Mouse (Mus musculus): ENCODE measurements around the gene Rasl2-9. TPM values are rescaled to one million over a fixed set of nuclear protein-coding genes. Genes with fewer than 3 reads are reported as not detected.
"Not testable (repeated sequence)": the region's sequence is repeated elsewhere in the genome, so short reads cannot be mapped to it uniquely, and the experiment has no call there.

Rasl2-9 gene
- total and polyA plus RNA-seq, 2 experiments from 2014 or later: 1.1 to 6.5 TPM

- TF ChIP-seq CTCF (IDR thresholded peaks at IDR 0.05; ENCODE audit: low read depth) (no peak), EP300 (IDR thresholded peaks at IDR 0.05; ENCODE audit: low read depth) (no peak)
- H3K27me3 ChIP-seq (ENCODE audit: control insufficient read depth, insufficient read depth, low read length): no peaks in the 10 kb centered on the region
- peak overlapping the region; percentile 97 for H3K27ac ChIP-seq (ENCODE audit: low read depth)
- ATAC-seq (ENCODE audit: insufficient read depth, low read depth) (no peak), DNase-seq (ENCODE audit: low spot score) (no peak)
- 3% methylated on average over 6 of the region's 6 CpGs for WGBS
- peaks cover 16% of the 10 kb centered on the region for H3K4me1 ChIP-seq (ENCODE audit: control insufficient read depth, insufficient read depth)
- peak overlapping the region; percentile 95 for H3K9ac ChIP-seq (replicated peaks; ENCODE audit: low read depth, low read length)
- H3K4me2 ChIP-seq (ENCODE audit: low read depth, low read length): peak overlapping the region; percentile 80
- H3K9me3 ChIP-seq (replicated peaks; ENCODE audit: control insufficient read depth, low read length): no peaks in the 10 kb centered on the region
- H3K36me3 ChIP-seq (replicated peaks; ENCODE audit: control insufficient read depth, insufficient read depth, low read length): peaks cover 50% of the 10 kb centered on the region
- peak overlapping the region; percentile 92 for H3K4me3 ChIP-seq (ENCODE audit: low read depth, low read length)
These were observed 44.9 kb downstream of the Rasl2-9 start for GRCm38 (mm10) chr7:5080815-5081214.

- H3K9ac ChIP-seq (replicated peaks; ENCODE audit: low read depth, low read length): peak within 1 kb of the TSS; percentile 95
- TF ChIP-seq CTCF (IDR thresholded peaks at IDR 0.05; ENCODE audit: low read depth): no peak
- peak; percentile 92 for TF ChIP-seq EP300 (IDR thresholded peaks at IDR 0.05; ENCODE audit: low read depth)
- peak within 1 kb of the TSS; percentile 97 for H3K27ac ChIP-seq (ENCODE audit: low read depth)
- ATAC-seq (ENCODE audit: insufficient read depth, low read depth): peak; percentile 98
- peaks cover 51% of the 10 kb centered on the region for H3K36me3 ChIP-seq (replicated peaks; ENCODE audit: control insufficient read depth, insufficient read depth, low read length)
- H3K4me1 ChIP-seq (ENCODE audit: control insufficient read depth, insufficient read depth): peaks cover 16% of the 10 kb centered on the region
- H3K9me3 ChIP-seq (replicated peaks; ENCODE audit: control insufficient read depth, low read length): no peaks in the 10 kb centered on the region
- under 1% methylated on average over 81 of the region's 81 CpGs for WGBS
- no peaks in the 10 kb centered on the region for H3K27me3 ChIP-seq (ENCODE audit: control insufficient read depth, insufficient read depth, low read length)
- peak; percentile 96 for DNase-seq (ENCODE audit: low spot score)
- peak within 1 kb of the TSS; percentile 92 for H3K4me3 ChIP-seq (ENCODE audit: low read depth, low read length)
- H3K4me2 ChIP-seq (ENCODE audit: low read depth, low read length): peak within 1 kb of the TSS; percentile 80
These were observed 45.6 kb downstream of the Rasl2-9 start, which contains the start of gene Epn1 for GRCm38 (mm10) chr7:5080010-5080751. Epn1 (plus strand) TSS chr7:5080235.

- not testable (repeated sequence) for DNase-seq (ENCODE audit: low spot score); ATAC-seq (ENCODE audit: insufficient read depth, low read depth); H3K9me3 ChIP-seq (replicated peaks; ENCODE audit: control insufficient read depth, low read length); H3K27me3 ChIP-seq (ENCODE audit: control insufficient read depth, insufficient read depth, low read length)
- Histone ChIP-seq H3K9ac (replicated peaks; ENCODE audit: low read depth, low read length) (peak overlapping the region; percentile 95; the same call in 1 of the 2 replicates), H3K4me1 (ENCODE audit: control insufficient read depth, insufficient read depth) (peaks cover 16% of the 10 kb centered on the region; the same call in 1 of the 2 replicates), H3K4me3 (ENCODE audit: low read depth, low read length) (peak overlapping the region; percentile 92), H3K27ac (ENCODE audit: low read depth) (peak overlapping the region; percentile 97), H3K36me3 (replicated peaks; ENCODE audit: control insufficient read depth, insufficient read depth, low read length) (peaks cover 52% of the 10 kb centered on the region), H3K4me2 (ENCODE audit: low read depth, low read length) (peak overlapping the region; percentile 80)
- 46% methylated on average over 9 of the region's 13 CpGs for WGBS
These were observed 46.3 kb downstream of the Rasl2-9 start for GRCm38 (mm10) chr7:5079365-5080009.

DNA sequence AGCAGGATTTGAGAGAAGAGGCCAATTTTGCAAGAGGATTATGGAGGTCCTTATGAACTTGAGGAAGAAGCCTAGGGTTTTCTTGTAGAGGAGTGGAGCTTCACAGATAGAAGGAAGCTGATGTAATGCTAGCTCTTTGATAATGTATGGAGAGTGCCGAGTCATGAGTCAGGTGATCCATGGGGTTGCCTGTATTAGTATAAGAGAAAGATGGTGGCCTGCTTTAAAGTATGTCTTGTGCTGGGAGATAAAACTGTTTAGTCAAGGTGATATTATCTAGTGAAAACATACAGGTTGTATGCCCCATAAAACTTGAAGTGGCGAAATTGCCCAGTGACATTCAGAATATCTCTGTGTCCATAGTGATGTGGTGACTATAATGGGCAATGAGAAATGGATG is 48.8 kb downstream of the Rasl2-9 start:
- Histone ChIP-seq H3K9ac (replicated peaks; ENCODE audit: low read depth, low read length) (no peak overlapping the region), H3K27ac (ENCODE audit: low read depth) (no peak overlapping the region), H3K9me3 (replicated peaks; ENCODE audit: control insufficient read depth, low read length) (no peaks in the 10 kb centered on the region), H3K4me1 (ENCODE audit: control insufficient read depth, insufficient read depth) (peaks cover 11% of the 10 kb centered on the region; the same call in 1 of the 2 replicates), H3K36me3 (replicated peaks; ENCODE audit: control insufficient read depth, insufficient read depth, low read length) (peaks cover 69% of the 10 kb centered on the region), H3K4me3 (ENCODE audit: low read depth, low read length) (no peak overlapping the region), H3K4me2 (ENCODE audit: low read depth, low read length) (no peak overlapping the region), H3K27me3 (ENCODE audit: control insufficient read depth, insufficient read depth, low read length) (no peaks in the 10 kb centered on the region)
- TF ChIP-seq CTCF (IDR thresholded peaks at IDR 0.05; ENCODE audit: low read depth) (no peak), EP300 (IDR thresholded peaks at IDR 0.05; ENCODE audit: low read depth) (no peak)
- DNase-seq (ENCODE audit: low spot score): no peak
- WGBS: 71% methylated on average over 2 of the region's 2 CpGs
- ATAC-seq (ENCODE audit: insufficient read depth, low read depth): no peak

DNA sequence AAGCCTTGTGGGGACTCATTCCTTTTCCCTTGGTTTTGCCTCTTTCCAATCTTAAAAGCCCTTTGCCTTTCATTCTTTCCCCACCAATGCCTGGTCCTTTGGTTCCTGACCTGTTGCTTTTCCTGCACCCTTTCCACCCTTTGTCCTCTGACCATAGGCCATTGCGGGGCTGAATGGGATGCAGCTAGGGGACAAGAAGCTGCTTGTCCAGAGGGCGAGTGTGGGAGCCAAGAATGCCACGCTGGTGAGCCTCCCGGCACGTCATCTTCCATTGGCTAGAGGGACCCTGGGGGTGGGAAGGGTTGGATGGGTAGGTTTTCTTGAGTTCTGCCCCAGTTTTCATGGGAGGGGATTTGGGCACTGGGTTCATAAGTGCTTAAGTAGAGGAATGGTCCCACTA is 50.8 kb downstream of the Rasl2-9 start:
- Histone ChIP-seq H3K27me3 (ENCODE audit: control insufficient read depth, insufficient read depth, low read length) (no peaks in the 10 kb centered on the region), H3K9ac (replicated peaks; ENCODE audit: low read depth, low read length) (no peak overlapping the region), H3K4me1 (ENCODE audit: control insufficient read depth, insufficient read depth) (no peaks in the 10 kb centered on the region), H3K36me3 (replicated peaks; ENCODE audit: control insufficient read depth, insufficient read depth, low read length) (peaks cover 88% of the 10 kb centered on the region), H3K9me3 (replicated peaks; ENCODE audit: control insufficient read depth, low read length) (no peaks in the 10 kb centered on the region), H3K4me2 (ENCODE audit: low read depth, low read length) (no peak overlapping the region), H3K27ac (ENCODE audit: low read depth) (no peak overlapping the region), H3K4me3 (ENCODE audit: low read depth, low read length) (no peak overlapping the region)
- ATAC-seq (ENCODE audit: insufficient read depth, low read depth): no peak
- TF ChIP-seq CTCF (IDR thresholded peaks at IDR 0.05; ENCODE audit: low read depth) (no peak), EP300 (IDR thresholded peaks at IDR 0.05; ENCODE audit: low read depth) (no peak)
- WGBS: 84% methylated on average over 5 of the region's 5 CpGs
- DNase-seq (ENCODE audit: low spot score): no peak

Small RNA genes lying within 50 kb of the gene (microRNA-seq; reads per million reads assigned to microRNA genes)
- gene Gm26217: not detected

Other genes starting within 250 kb of the Rasl2-9 start
- gene Isoc2a, start 248.8 kb downstream of the Rasl2-9 start, total RNA-seq (2014; rRNA removed; ENCODE audit: low replicate concordance): 15.2 and 25.6 TPM in 2 replicates
- 1.4 and 1.6 TPM in 2 replicates for gene Isoc2a, start 248.8 kb downstream of the Rasl2-9 start, polyA plus RNA-seq (2015; fragmentation: Nextera tagmentation; extraction: Ambion mirVana)
- gene Gm36210, start 219.4 kb downstream of the Rasl2-9 start, total RNA-seq (2014; rRNA removed; ENCODE audit: low replicate concordance): 0.88 TPM in 1 of 2 replicates, not detected in the other
- 0.08 and 0.12 TPM in 2 replicates for gene Gm36210, start 219.4 kb downstream of the Rasl2-9 start, polyA plus RNA-seq (2015; fragmentation: Nextera tagmentation; extraction: Ambion mirVana)
- 8.9 and 13.1 TPM in 2 replicates for gene Zfp628, start 210.7 kb downstream of the Rasl2-9 start, total RNA-seq (2014; rRNA removed; ENCODE audit: low replicate concordance)
- 1.7 and 1.9 TPM in 2 replicates for gene Zfp628, start 210.7 kb downstream of the Rasl2-9 start, polyA plus RNA-seq (2015; fragmentation: Nextera tagmentation; extraction: Ambion mirVana)
- 2.0 and 4.2 TPM in 2 replicates for gene Nat14, start 203.9 kb downstream of the Rasl2-9 start, total RNA-seq (2014; rRNA removed; ENCODE audit: low replicate concordance)
- gene Nat14, start 203.9 kb downstream of the Rasl2-9 start, polyA plus RNA-seq (2015; fragmentation: Nextera tagmentation; extraction: Ambion mirVana): 2.8 and 3.6 TPM in 2 replicates
- 3.5 and 5.0 TPM in 2 replicates for gene Ssc5d, start 200.2 kb downstream of the Rasl2-9 start, total RNA-seq (2014; rRNA removed; ENCODE audit: low replicate concordance)
- 1.1 and 1.2 TPM in 2 replicates for gene Ssc5d, start 200.2 kb downstream of the Rasl2-9 start, polyA plus RNA-seq (2015; fragmentation: Nextera tagmentation; extraction: Ambion mirVana)
- 16.4 and 19.9 TPM in 2 replicates for gene Sbk2, start 161.5 kb downstream of the Rasl2-9 start, total RNA-seq (2014; rRNA removed; ENCODE audit: low replicate concordance)
- 22.0 and 24.3 TPM in 2 replicates for gene Sbk2, start 161.5 kb downstream of the Rasl2-9 start, polyA plus RNA-seq (2015; fragmentation: Nextera tagmentation; extraction: Ambion mirVana)
- gene Sbk3, start 154.8 kb downstream of the Rasl2-9 start, total RNA-seq (2014; rRNA removed; ENCODE audit: low replicate concordance): 3.2 and 3.9 TPM in 2 replicates
- 2.7 and 4.1 TPM in 2 replicates for gene Sbk3, start 154.8 kb downstream of the Rasl2-9 start, polyA plus RNA-seq (2015; fragmentation: Nextera tagmentation; extraction: Ambion mirVana)
- 8.3 and 15.0 TPM in 2 replicates for gene Zfp579, start 129.8 kb downstream of the Rasl2-9 start, total RNA-seq (2014; rRNA removed; ENCODE audit: low replicate concordance)
- gene Zfp579, start 129.8 kb downstream of the Rasl2-9 start, polyA plus RNA-seq (2015; fragmentation: Nextera tagmentation; extraction: Ambion mirVana): 25.4 and 30.6 TPM in 2 replicates
- gene Zfp524, start 111.5 kb downstream of the Rasl2-9 start, total RNA-seq (2014; rRNA removed; ENCODE audit: low replicate concordance): 11.0 and 15.6 TPM in 2 replicates
- 12.5 and 15.1 TPM in 2 replicates for gene Zfp524, start 111.5 kb downstream of the Rasl2-9 start, polyA plus RNA-seq (2015; fragmentation: Nextera tagmentation; extraction: Ambion mirVana)
- 37.2 and 56.9 TPM in 2 replicates for gene Fiz1, start 111.3 kb downstream of the Rasl2-9 start, total RNA-seq (2014; rRNA removed; ENCODE audit: low replicate concordance)
- 14.4 and 14.7 TPM in 2 replicates for gene Fiz1, start 111.3 kb downstream of the Rasl2-9 start, polyA plus RNA-seq (2015; fragmentation: Nextera tagmentation; extraction: Ambion mirVana)
- gene Gm44973, start 110.5 kb downstream of the Rasl2-9 start, total RNA-seq (2014; rRNA removed; ENCODE audit: low replicate concordance): not detected in 2 replicates
- gene Gm44973, start 110.5 kb downstream of the Rasl2-9 start, polyA plus RNA-seq (2015; fragmentation: Nextera tagmentation; extraction: Ambion mirVana): 0.75 and 1.1 TPM in 2 replicates
- gene Zfp865, start 105.6 kb downstream of the Rasl2-9 start, total RNA-seq (2014; rRNA removed; ENCODE audit: low replicate concordance): 17.6 and 24.9 TPM in 2 replicates
- 1.8 and 2.0 TPM in 2 replicates for gene Zfp865, start 105.6 kb downstream of the Rasl2-9 start, polyA plus RNA-seq (2015; fragmentation: Nextera tagmentation; extraction: Ambion mirVana)
- 1.0 and 2.8 TPM in 2 replicates for gene Ccdc106, start 105.4 kb downstream of the Rasl2-9 start, total RNA-seq (2014; rRNA removed; ENCODE audit: low replicate concordance)
- gene Ccdc106, start 105.4 kb downstream of the Rasl2-9 start, polyA plus RNA-seq (2015; fragmentation: Nextera tagmentation; extraction: Ambion mirVana): 0.33 and 0.85 TPM in 2 replicates
- gene 4632433K11Rik, start 91.8 kb downstream of the Rasl2-9 start, total RNA-seq (2014; rRNA removed; ENCODE audit: low replicate concordance): 0.99 TPM in 1 of 2 replicates, not detected in the other
- gene 4632433K11Rik, start 91.8 kb downstream of the Rasl2-9 start, polyA plus RNA-seq (2015; fragmentation: Nextera tagmentation; extraction: Ambion mirVana): not detected in 2 replicates
- gene Zfp784, start 87.5 kb downstream of the Rasl2-9 start, total RNA-seq (2014; rRNA removed; ENCODE audit: low replicate concordance): 7.2 and 8.3 TPM in 2 replicates
- gene Zfp784, start 87.5 kb downstream of the Rasl2-9 start, polyA plus RNA-seq (2015; fragmentation: Nextera tagmentation; extraction: Ambion mirVana): 8.0 and 8.2 TPM in 2 replicates
- 15.0 TPM in 1 of 2 replicates, not detected in the other for gene Zfp580, start 74.4 kb downstream of the Rasl2-9 start, total RNA-seq (2014; rRNA removed; ENCODE audit: low replicate concordance)
- 14.7 and 16.6 TPM in 2 replicates for gene Zfp580, start 74.4 kb downstream of the Rasl2-9 start, polyA plus RNA-seq (2015; fragmentation: Nextera tagmentation; extraction: Ambion mirVana)
- 95.2 and 99.1 TPM in 2 replicates for gene U2af2, start 63.8 kb downstream of the Rasl2-9 start, total RNA-seq (2014; rRNA removed; ENCODE audit: low replicate concordance)
- gene U2af2, start 63.8 kb downstream of the Rasl2-9 start, polyA plus RNA-seq (2015; fragmentation: Nextera tagmentation; extraction: Ambion mirVana): 38.0 and 39.3 TPM in 2 replicates
- 208 and 236 TPM in 2 replicates for gene Epn1, start 45.7 kb downstream of the Rasl2-9 start, total RNA-seq (2014; rRNA removed; ENCODE audit: low replicate concordance)
- 53.0 and 56.4 TPM in 2 replicates for gene Epn1, start 45.7 kb downstream of the Rasl2-9 start, polyA plus RNA-seq (2015; fragmentation: Nextera tagmentation; extraction: Ambion mirVana)
- not detected in 2 replicates for gene Rfpl4, start 9.0 kb downstream of the Rasl2-9 start, total RNA-seq (2014; rRNA removed; ENCODE audit: low replicate concordance)
- gene Rfpl4, start 9.0 kb downstream of the Rasl2-9 start, polyA plus RNA-seq (2015; fragmentation: Nextera tagmentation; extraction: Ambion mirVana): not detected in 2 replicates
- gene Vmn1r55, start 23.7 kb upstream of the Rasl2-9 start, total RNA-seq (2014; rRNA removed; ENCODE audit: low replicate concordance): not detected in 2 replicates
- not detected in 2 replicates for gene Vmn1r55, start 23.7 kb upstream of the Rasl2-9 start, polyA plus RNA-seq (2015; fragmentation: Nextera tagmentation; extraction: Ambion mirVana)
- not detected in 2 replicates for gene Vmn1r56, start 70.8 kb upstream of the Rasl2-9 start, total RNA-seq (2014; rRNA removed; ENCODE audit: low replicate concordance)
- not detected in 2 replicates for gene Vmn1r56, start 70.8 kb upstream of the Rasl2-9 start, polyA plus RNA-seq (2015; fragmentation: Nextera tagmentation; extraction: Ambion mirVana)
- gene Vmn1r57, start 92.5 kb upstream of the Rasl2-9 start, total RNA-seq (2014; rRNA removed; ENCODE audit: low replicate concordance): not detected in 2 replicates
- not detected in 2 replicates for gene Vmn1r57, start 92.5 kb upstream of the Rasl2-9 start, polyA plus RNA-seq (2015; fragmentation: Nextera tagmentation; extraction: Ambion mirVana)
- not detected in 2 replicates for gene Gm5065, start 224.6 kb upstream of the Rasl2-9 start, total RNA-seq (2014; rRNA removed; ENCODE audit: low replicate concordance)
- gene Gm5065, start 224.6 kb upstream of the Rasl2-9 start, polyA plus RNA-seq (2015; fragmentation: Nextera tagmentation; extraction: Ambion mirVana): not detected in 2 replicates
- gene Nlrp2, start 225.1 kb upstream of the Rasl2-9 start, total RNA-seq (2014; rRNA removed; ENCODE audit: low replicate concordance): not detected in 2 replicates
- not detected in 2 replicates for gene Nlrp2, start 225.1 kb upstream of the Rasl2-9 start, polyA plus RNA-seq (2015; fragmentation: Nextera tagmentation; extraction: Ambion mirVana)